Mouse (Mus musculus): ENCODE data around the gene Thrap3.

The Thrap3 gene

GRCm38 (mm10) chr4:126163685-126164084, 38.9 kb downstream of the Thrap3 start:
- DNase-seq = no peak

- no peak for DNase-seq
Measured at GRCm38 (mm10) chr4:126163067-126163659, 39.4 kb downstream of the Thrap3 start, which contains the start of gene Sh3d21. Gene Sh3d21, minus strand, starts transcription at chr4:126163491.

- DNase-seq = peak; percentile 81
Measured at GRCm38 (mm10) chr4:126162544-126163066, 40.0 kb downstream of the Thrap3 start.

- DNase-seq = no peak
Measured at GRCm38 (mm10) chr4:126161986-126162385, 40.6 kb downstream of the Thrap3 start.

- DNase-seq = no peak
Measured at GRCm38 (mm10) chr4:126161456-126161855, 41.1 kb downstream of the Thrap3 start.

- DNase-seq = no peak
Measured at GRCm38 (mm10) chr4:126160981-126161380, 41.6 kb downstream of the Thrap3 start.

GRCm38 (mm10) chr4:126159455-126159854, 43.1 kb downstream of the Thrap3 start:
- DNase-seq = peak; percentile 52

- no peak for DNase-seq
Measured at GRCm38 (mm10) chr4:126157562-126157961, 45.0 kb downstream of the Thrap3 start.

- no peak for DNase-seq
Measured at GRCm38 (mm10) chr4:126156617-126157016, 45.9 kb downstream of the Thrap3 start.

GRCm38 (mm10) chr4:126155869-126156268, 46.7 kb downstream of the Thrap3 start:
- DNase-seq = no peak

- no peak for DNase-seq
Measured at GRCm38 (mm10) chr4:126155183-126155582, 47.4 kb downstream of the Thrap3 start.

- DNase-seq = no peak
Measured at GRCm38 (mm10) chr4:126152864-126153263, 49.7 kb downstream of the Thrap3 start.

- DNase-seq = no peak
Measured at GRCm38 (mm10) chr4:126151701-126152440, 50.7 kb downstream of the Thrap3 start.

- DNase-seq = no peak
Measured at GRCm38 (mm10) chr4:126150949-126151320, 51.6 kb downstream of the Thrap3 start.

- no peak for DNase-seq
Measured at GRCm38 (mm10) chr4:126150297-126150948, 52.1 kb downstream of the Thrap3 start.

- DNase-seq = no peak
Measured at GRCm38 (mm10) chr4:126149798-126150197, 52.8 kb downstream of the Thrap3 start.

- no peak for DNase-seq
Measured at GRCm38 (mm10) chr4:126149041-126149676, 53.4 kb downstream of the Thrap3 start.

GRCm38 (mm10) chr4:126148161-126148961, 54.2 kb downstream of the Thrap3 start:
- no peak for DNase-seq

- DNase-seq = no peak
Measured at GRCm38 (mm10) chr4:126147533-126148160, 54.9 kb downstream of the Thrap3 start, which contains the start of gene Eva1b. Gene Eva1b, plus strand, starts transcription at chr4:126147744.

GRCm38 (mm10) chr4:126146974-126147532, 55.5 kb downstream of the Thrap3 start:
- DNase-seq = no peak

- no peak for DNase-seq
Measured at GRCm38 (mm10) chr4:126145396-126145795, 57.2 kb downstream of the Thrap3 start.

Measured in right cerebral cortex, postnatal 4 days (tissue).